Mouse (Mus musculus) gastrocnemius, postnatal 4 days (tissue): ENCODE results near the gene Mtx1. TPM values are rescaled to one million over a fixed set of nuclear protein-coding genes. Genes with fewer than 3 reads are reported as not detected.
"Not testable (repeated sequence)": the region's sequence is repeated elsewhere in the genome, so short reads cannot be mapped to it uniquely, and the experiment has no call there.

ENCODE experiments used
- DNase-seq, 2 experiments: peaks; one replicate each; pipeline ENCODE4 v3.0.0; 2021 to 2022; ENCODE audit warnings: low spot score in 2 of 2, mixed read lengths in 2 of 2
- total RNA-seq, 2 experiments: library from RNA; stranded (reverse); gene quantifications; 2 replicates each; pipeline ENCODE4 v1.2.3; 2021

Mtx1 gene
- total RNA-seq, 2 experiments from 2014 or later = 80.7 to 95.1 TPM

- no peak for DNase-seq
These were observed 16.7 kb upstream of the Mtx1 start for GRCm38 (mm10) chr3:89243609-89244008.

- peak in 1 of 2 experiments; percentile 68 for DNase-seq
These were observed 15.5 kb upstream of the Mtx1 start for GRCm38 (mm10) chr3:89242331-89242895.

GRCm38 (mm10) chr3:89238494-89238893 lies 11.6 kb upstream of the Mtx1 start:
- DNase-seq = peak in 1 of 2 experiments; percentile 16

- DNase-seq = peak in 1 of 2 experiments; percentile 16
These were observed 10.8 kb upstream of the Mtx1 start for GRCm38 (mm10) chr3:89237682-89238081.

- DNase-seq = no peak
These were observed 9.6 kb upstream of the Mtx1 start for GRCm38 (mm10) chr3:89236516-89236915.

- DNase-seq = no peak
These were observed 6.7 kb upstream of the Mtx1 start for GRCm38 (mm10) chr3:89233562-89234110.

- DNase-seq = no peak
These were observed 5.7 kb upstream of the Mtx1 start for GRCm38 (mm10) chr3:89232614-89233013.

- DNase-seq = no peak
These were observed 4.9 kb upstream of the Mtx1 start for GRCm38 (mm10) chr3:89231772-89232275.

- no peak for DNase-seq
These were observed 4.5 kb upstream of the Mtx1 start for GRCm38 (mm10) chr3:89231345-89231744.

- no peak for DNase-seq
These were observed 3.7 kb upstream of the Mtx1 start for GRCm38 (mm10) chr3:89230561-89230960.

GRCm38 (mm10) chr3:89229276-89229675 lies 2.4 kb upstream of the Mtx1 start:
- no peak for DNase-seq

GRCm38 (mm10) chr3:89228836-89229235 lies 1.9 kb upstream of the Mtx1 start, which contains the start of gene Muc1:
TSS of gene Muc1 (plus strand) at chr3:89229057.
- no peak for DNase-seq

GRCm38 (mm10) chr3:89228180-89228549 lies 1.3 kb upstream of the Mtx1 start:
- DNase-seq = peak; percentile 72 to 85

GRCm38 (mm10) chr3:89227307-89228179 lies 655 bp upstream of the Mtx1 start:
- peak in 1 of 2 experiments; percentile 70 for DNase-seq

GRCm38 (mm10) chr3:89226361-89226760 lies 527 bp downstream of the Mtx1 start:
- DNase-seq = no peak

- no peak for DNase-seq
These were observed 970 bp downstream of the Mtx1 start for GRCm38 (mm10) chr3:89225918-89226317.

- no peak for DNase-seq
These were observed 1.5 kb downstream of the Mtx1 start for GRCm38 (mm10) chr3:89225321-89225815.

GRCm38 (mm10) chr3:89224796-89225195 lies 2.1 kb downstream of the Mtx1 start:
- DNase-seq = no peak

GRCm38 (mm10) chr3:89221167-89221566 lies 5.7 kb downstream of the Mtx1 start:
- no peak for DNase-seq

- peak in 1 of 2 experiments; percentile 15 for DNase-seq
These were observed 7.3 kb downstream of the Mtx1 start for GRCm38 (mm10) chr3:89219546-89219945.

GRCm38 (mm10) chr3:89218271-89218670 lies 8.6 kb downstream of the Mtx1 start:
- no peak for DNase-seq

GRCm38 (mm10) chr3:89216407-89216806 lies 10.5 kb downstream of the Mtx1 start:
- DNase-seq = not testable (repeated sequence)
